Mouse (Mus musculus): Measurements from ENCODE around the gene 4933434E20Rik. TPM values are rescaled to one million over a fixed set of nuclear protein-coding genes. Genes with fewer than 3 reads are reported as not detected.
A peak's percentile ranks its signal among the peaks of the same experiment; 100 is the strongest.

4933434E20Rik gene
- polyA plus RNA-seq, 1 experiment from 2014 or later = 201 TPM

GRCm38 (mm10) chr3:90083698-90084324, 32.4 kb downstream of the 4933434E20Rik start:
- Histone ChIP-seq H3K4me2 (replicated peaks) (peak overlapping the region; percentile 21), H3K27me3 (replicated peaks) (no peaks in the 10 kb centered on the region), H3K9me3 (no peaks in the 10 kb centered on the region), H3K27ac (no peak overlapping the region), H3K4me3 (no peak overlapping the region), H3K36me3 (peaks cover 24% of the 10 kb centered on the region), H3K4me1 (peaks cover 28% of the 10 kb centered on the region), H3K9ac (no peak overlapping the region)
- no peak for ATAC-seq (ENCODE audit: low FRiP score, low read depth)
- 56% methylated on average over 3 of the region's 3 CpGs for WGBS

- H3K27ac ChIP-seq = no peak overlapping the region
- no peak for ATAC-seq (ENCODE audit: low FRiP score, low read depth)
- H3K4me3 ChIP-seq = no peak overlapping the region
- peaks cover 34% of the 10 kb centered on the region for H3K36me3 ChIP-seq
- no peaks in the 10 kb centered on the region for H3K9me3 ChIP-seq
- H3K4me2 ChIP-seq (replicated peaks) = no peak overlapping the region
- no peaks in the 10 kb centered on the region for H3K27me3 ChIP-seq (replicated peaks)
- 88% methylated on average over 4 of the region's 4 CpGs for WGBS
- peaks cover 26% of the 10 kb centered on the region for H3K4me1 ChIP-seq
- no peak overlapping the region for H3K9ac ChIP-seq
These were observed 33.4 kb downstream of the 4933434E20Rik start for GRCm38 (mm10) chr3:90084790-90085189.

- H3K9ac ChIP-seq = no peak overlapping the region
- WGBS = 95% methylated on average over 6 of the region's 6 CpGs
- H3K36me3 ChIP-seq = peaks cover 39% of the 10 kb centered on the region
- no peaks in the 10 kb centered on the region for H3K27me3 ChIP-seq (replicated peaks)
- no peak overlapping the region for H3K4me3 ChIP-seq
- no peak for ATAC-seq (ENCODE audit: low FRiP score, low read depth)
- no peak overlapping the region for H3K27ac ChIP-seq
- H3K4me2 ChIP-seq (replicated peaks) = no peak overlapping the region
- peaks cover 26% of the 10 kb centered on the region for H3K4me1 ChIP-seq
- no peaks in the 10 kb centered on the region for H3K9me3 ChIP-seq
These were observed 33.8 kb downstream of the 4933434E20Rik start for GRCm38 (mm10) chr3:90085281-90085680.

- 94% methylated on average over 5 of the region's 5 CpGs for WGBS
- Histone ChIP-seq H3K9me3 (no peaks in the 10 kb centered on the region), H3K4me1 (peaks cover 23% of the 10 kb centered on the region), H3K27ac (no peak overlapping the region), H3K27me3 (replicated peaks) (no peaks in the 10 kb centered on the region), H3K4me3 (no peak overlapping the region), H3K36me3 (peaks cover 46% of the 10 kb centered on the region), H3K4me2 (replicated peaks) (no peak overlapping the region), H3K9ac (no peak overlapping the region)
- no peak for ATAC-seq (ENCODE audit: low FRiP score, low read depth)
These were observed 34.6 kb downstream of the 4933434E20Rik start for GRCm38 (mm10) chr3:90086068-90086467.

GRCm38 (mm10) chr3:90088617-90089016, 37.2 kb downstream of the 4933434E20Rik start:
- WGBS = 97% methylated on average over 2 of the region's 2 CpGs
- Histone ChIP-seq H3K27me3 (replicated peaks) (no peaks in the 10 kb centered on the region), H3K9ac (no peak overlapping the region), H3K36me3 (peaks cover 70% of the 10 kb centered on the region), H3K4me2 (replicated peaks) (no peak overlapping the region), H3K27ac (no peak overlapping the region), H3K4me1 (peaks cover 6% of the 10 kb centered on the region), H3K4me3 (no peak overlapping the region), H3K9me3 (no peaks in the 10 kb centered on the region)
- no peak for ATAC-seq (ENCODE audit: low FRiP score, low read depth)

- ATAC-seq (ENCODE audit: low FRiP score, low read depth) = no peak
- H3K36me3 ChIP-seq = peaks cover 82% of the 10 kb centered on the region
- no peaks in the 10 kb centered on the region for H3K9me3 ChIP-seq
- 86% methylated on average over 6 of the region's 6 CpGs for WGBS
- H3K9ac ChIP-seq = no peak overlapping the region
- no peaks in the 10 kb centered on the region for H3K4me1 ChIP-seq
- no peak overlapping the region for H3K4me3 ChIP-seq
- no peak overlapping the region for H3K4me2 ChIP-seq (replicated peaks)
- no peak overlapping the region for H3K27ac ChIP-seq
- H3K27me3 ChIP-seq (replicated peaks) = no peaks in the 10 kb centered on the region
These were observed 39.5 kb downstream of the 4933434E20Rik start for GRCm38 (mm10) chr3:90090892-90091291.

GRCm38 (mm10) chr3:90094453-90094852, 43.0 kb downstream of the 4933434E20Rik start:
- no peak overlapping the region for H3K27ac ChIP-seq
- H3K4me2 ChIP-seq (replicated peaks) = no peak overlapping the region
- ATAC-seq (ENCODE audit: low FRiP score, low read depth) = no peak
- H3K4me1 ChIP-seq = no peaks in the 10 kb centered on the region
- no peak overlapping the region for H3K9ac ChIP-seq
- no peak overlapping the region for H3K4me3 ChIP-seq
- H3K9me3 ChIP-seq = no peaks in the 10 kb centered on the region
- peaks cover 69% of the 10 kb centered on the region for H3K36me3 ChIP-seq
- H3K27me3 ChIP-seq (replicated peaks) = no peaks in the 10 kb centered on the region
- 94% methylated on average over 3 of the region's 3 CpGs for WGBS

- 87% methylated on average over 5 of the region's 5 CpGs for WGBS
These were observed 46.5 kb downstream of the 4933434E20Rik start for GRCm38 (mm10) chr3:90097928-90098327.

GRCm38 (mm10) chr3:90101010-90101409, 49.6 kb downstream of the 4933434E20Rik start:
- Histone ChIP-seq H3K4me2 (replicated peaks) (no peak overlapping the region), H3K4me1 (no peaks in the 10 kb centered on the region), H3K9me3 (no peaks in the 10 kb centered on the region), H3K27me3 (replicated peaks) (no peaks in the 10 kb centered on the region), H3K9ac (no peak overlapping the region), H3K4me3 (no peak overlapping the region), H3K36me3 (peaks cover 26% of the 10 kb centered on the region), H3K27ac (no peak overlapping the region)
- WGBS = 95% methylated on average over 3 of the region's 3 CpGs
- ATAC-seq (ENCODE audit: low FRiP score, low read depth) = no peak

More at GRCm38 (mm10) chr3:90097928-90098327, 46.5 kb downstream of the 4933434E20Rik start:
- H3K27ac ChIP-seq = no peak overlapping the region
- H3K27me3 ChIP-seq (replicated peaks) = no peaks in the 10 kb centered on the region
- ATAC-seq (ENCODE audit: low FRiP score, low read depth) = no peak
- no peak overlapping the region for H3K9ac ChIP-seq
- H3K36me3 ChIP-seq = peaks cover 44% of the 10 kb centered on the region
- no peak overlapping the region for H3K4me2 ChIP-seq (replicated peaks)
- no peaks in the 10 kb centered on the region for H3K4me1 ChIP-seq
- no peaks in the 10 kb centered on the region for H3K9me3 ChIP-seq
- no peak overlapping the region for H3K4me3 ChIP-seq

GRCm38 (mm10) chr3:90101673-90102072, 50.2 kb downstream of the 4933434E20Rik start:
- H3K4me1 ChIP-seq = no peaks in the 10 kb centered on the region
- H3K4me2 ChIP-seq (replicated peaks) = no peak overlapping the region
- H3K9me3 ChIP-seq = no peaks in the 10 kb centered on the region
- no peak for ATAC-seq (ENCODE audit: low FRiP score, low read depth)
- no peak overlapping the region for H3K27ac ChIP-seq
- no peak overlapping the region for H3K9ac ChIP-seq
- 96% methylated on average over 2 of the region's 2 CpGs for WGBS
- no peaks in the 10 kb centered on the region for H3K27me3 ChIP-seq (replicated peaks)
- H3K36me3 ChIP-seq = peaks cover 26% of the 10 kb centered on the region
- H3K4me3 ChIP-seq = no peak overlapping the region

- WGBS = 67% methylated on average over 2 of the region's 2 CpGs
- Histone ChIP-seq H3K4me2 (replicated peaks) (no peak overlapping the region), H3K9ac (no peak overlapping the region), H3K4me3 (no peak overlapping the region), H3K27me3 (replicated peaks) (no peaks in the 10 kb centered on the region), H3K36me3 (peaks cover 26% of the 10 kb centered on the region), H3K9me3 (no peaks in the 10 kb centered on the region), H3K27ac (no peak overlapping the region), H3K4me1 (no peaks in the 10 kb centered on the region)
- ATAC-seq (ENCODE audit: low FRiP score, low read depth) = no peak
These were observed 50.8 kb downstream of the 4933434E20Rik start for GRCm38 (mm10) chr3:90102239-90102638.

- Histone ChIP-seq H3K4me2 (replicated peaks) (no peak overlapping the region), H3K4me1 (no peaks in the 10 kb centered on the region), H3K9ac (no peak overlapping the region), H3K27ac (no peak overlapping the region), H3K36me3 (peaks cover 21% of the 10 kb centered on the region), H3K4me3 (no peak overlapping the region), H3K27me3 (replicated peaks) (no peaks in the 10 kb centered on the region), H3K9me3 (no peaks in the 10 kb centered on the region)
- 84% methylated on average over 2 of the region's 2 CpGs for WGBS
- no peak for ATAC-seq (ENCODE audit: low FRiP score, low read depth)
These were observed 51.7 kb downstream of the 4933434E20Rik start for GRCm38 (mm10) chr3:90103176-90103575.

- no peak within 1 kb of the TSS for H3K27ac ChIP-seq
- peaks cover 14% of the 10 kb centered on the region for H3K36me3 ChIP-seq
- 89% methylated on average over 13 of the region's 13 CpGs for WGBS
- H3K9me3 ChIP-seq = no peaks in the 10 kb centered on the region
- H3K4me1 ChIP-seq = no peaks in the 10 kb centered on the region
- no peak within 1 kb of the TSS for H3K4me2 ChIP-seq (replicated peaks)
- no peaks in the 10 kb centered on the region for H3K27me3 ChIP-seq (replicated peaks)
- H3K9ac ChIP-seq = no peak within 1 kb of the TSS
- no peak for ATAC-seq (ENCODE audit: low FRiP score, low read depth)
- H3K4me3 ChIP-seq = no peak within 1 kb of the TSS
These were observed 52.5 kb downstream of the 4933434E20Rik start, which contains the start of gene Nup210l for GRCm38 (mm10) chr3:90103938-90104337. Nup210l (plus strand) TSS chr3:90104132.
